Mouse (Mus musculus) heart, embryonic 14.5 days (tissue): Measurements from ENCODE around the gene Vash2. TPM values are rescaled to one million over a fixed set of nuclear protein-coding genes. Genes with fewer than 3 reads are reported as not detected.

Experiments used
- ATAC-seq: fragments of 200-750 bp; cut with Nextera tagmentation; 2 replicates; pipeline ENCODE4 v1.8.0; 2017; ENCODE audit warnings: low read depth, moderate TSS enrichment; ENCODE audit not compliant: insufficient number of reproducible peaks, insufficient read depth, low FRiP score
- H3K27ac ChIP-seq, 2 experiments: fragments of 200-500 bp in 1 of 2; fragments of 300-500 bp in 1 of 2; sonication (generic) in 1 of 2; replicated peaks in 1 of 2; 2 replicates each; pipeline ENCODE4 v1.5.1; 2012 to 2014; ENCODE audit warnings: low read depth in 2 of 2, low read length in 2 of 2, control low read depth in 1 of 2, mild to moderate bottlenecking in 1 of 2, mixed read lengths in 1 of 2; ENCODE audit not compliant: control insufficient read depth in 1 of 2, insufficient read depth in 1 of 2
- H3K27me3 ChIP-seq: fragments of 300-500 bp; sonication (generic); 2 replicates; pipeline ENCODE4 v1.6.1; 2014; ENCODE audit warnings: mild to moderate bottlenecking, low read length, control low read depth; ENCODE audit not compliant: control insufficient read depth, insufficient read depth
- H3K36me3 ChIP-seq: fragments of 300-500 bp; sonication (generic); 2 replicates; pipeline ENCODE4 v1.6.1; 2014; ENCODE audit warnings: mild to moderate bottlenecking, control low read depth, low read length, mixed read lengths; ENCODE audit not compliant: control insufficient read depth, insufficient read depth
- H3K4me1 ChIP-seq, 2 experiments: fragments of 200-500 bp in 1 of 2; fragments of 300-500 bp in 1 of 2; sonication (generic) in 1 of 2; 2 replicates each; pipeline ENCODE4 v1.6.1; 2012 to 2014; ENCODE audit warnings: low read length in 2 of 2, control low read depth in 1 of 2, mixed read lengths in 1 of 2; ENCODE audit not compliant: control insufficient read depth in 2 of 2, insufficient read depth in 2 of 2
- H3K4me2 ChIP-seq: fragments of 300-500 bp; sonication (generic); 2 replicates; pipeline ENCODE4 v1.6.1; 2014; ENCODE audit warnings: mild to moderate bottlenecking, low read length
- H3K4me3 ChIP-seq, 2 experiments: fragments of 200-500 bp in 1 of 2; fragments of 300-500 bp in 1 of 2; sonication (generic) in 1 of 2; 2 replicates each; pipeline ENCODE4 v1.5.1; 2012 to 2014; ENCODE audit warnings: low read length in 2 of 2, mild to moderate bottlenecking in 2 of 2, control low read depth in 1 of 2, low read depth in 1 of 2, moderate library complexity in 1 of 2; ENCODE audit not compliant: control insufficient read depth in 1 of 2, insufficient read depth in 1 of 2
- H3K9ac ChIP-seq: fragments of 300-500 bp; sonication (generic); 2 replicates; pipeline ENCODE4 v1.6.1; 2014; ENCODE audit warnings: mild to moderate bottlenecking, low read length
- H3K9me3 ChIP-seq: fragments of 300-500 bp; sonication (generic); 2 replicates; pipeline ENCODE4 v1.6.1; 2016; ENCODE audit warnings: low read length, control low read depth; ENCODE audit not compliant: control insufficient read depth
- WGBS: fragments of 180-500 bp; shearing (Covaris S2); extraction: QIAGEN DNeasy Blood & Tissue Kit; methylation state at CpG from one replicate; pipeline ENCODE4 v1.1.7; 2014; 5-methylcytosine and 5-hydroxymethylcytosine counted together
- polyA plus RNA-seq: library from polyadenylated mRNA; unstranded; fragments of >200 nt; fragmentation: Nextera tagmentation; extraction: Ambion mirVana; gene quantifications from 2 replicates; pipeline ENCODE4 v1.2.1, GENCODE M21; 2014

Gene Vash2
- polyA plus RNA-seq, 1 experiment from 2014 or later = 63.4 TPM

DNA sequence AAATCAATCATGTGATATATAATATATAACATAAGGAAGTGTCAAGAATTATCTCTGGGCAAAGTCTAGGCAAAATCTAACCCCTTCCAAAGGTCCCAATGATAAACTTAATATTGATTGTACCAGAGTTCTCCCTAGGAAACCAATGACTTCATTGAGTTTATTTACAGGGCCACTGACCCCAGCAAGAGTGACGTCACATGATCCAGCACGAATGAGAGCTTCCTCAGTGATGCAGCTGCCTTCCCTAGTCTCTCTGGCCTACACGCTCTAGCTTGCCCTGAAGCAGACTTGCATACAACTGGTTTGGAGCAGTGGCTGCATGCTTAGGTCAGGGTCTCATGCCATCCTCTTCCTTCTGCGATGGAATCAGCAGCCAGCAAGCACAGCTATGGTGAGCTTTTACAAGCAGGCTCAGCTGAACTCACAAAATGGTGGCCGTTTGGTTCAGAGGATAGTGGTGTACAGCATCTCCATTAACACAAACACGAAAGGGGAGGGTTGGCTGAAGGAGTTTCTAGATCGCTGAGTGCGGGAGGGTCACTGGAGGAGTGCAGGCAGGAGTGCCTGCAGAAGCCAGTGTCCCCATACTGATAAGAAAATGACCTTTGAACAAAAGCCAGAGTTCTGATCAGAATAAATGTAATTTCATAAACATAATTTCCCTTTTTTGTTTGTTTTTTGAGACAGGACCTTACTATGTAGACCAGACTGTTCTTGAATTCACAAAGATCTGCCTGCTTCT lies 59.2 kb downstream of the Vash2 start:
- no peak for ATAC-seq
- no peaks in the 10 kb centered on the region for H3K36me3 ChIP-seq
- no peak overlapping the region for H3K4me3 ChIP-seq
- peaks cover 2% of the 10 kb centered on the region in 2 experiments; a peak in 1 of 4 replicates for H3K4me1 ChIP-seq
- H3K27ac ChIP-seq = no peak overlapping the region
- 69% methylated on average over 8 of the region's 8 CpGs for WGBS
- no peaks in the 10 kb centered on the region for H3K27me3 ChIP-seq
- no peak overlapping the region for H3K4me2 ChIP-seq
- no peaks in the 10 kb centered on the region for H3K9me3 ChIP-seq
- H3K9ac ChIP-seq = no peak overlapping the region

DNA sequence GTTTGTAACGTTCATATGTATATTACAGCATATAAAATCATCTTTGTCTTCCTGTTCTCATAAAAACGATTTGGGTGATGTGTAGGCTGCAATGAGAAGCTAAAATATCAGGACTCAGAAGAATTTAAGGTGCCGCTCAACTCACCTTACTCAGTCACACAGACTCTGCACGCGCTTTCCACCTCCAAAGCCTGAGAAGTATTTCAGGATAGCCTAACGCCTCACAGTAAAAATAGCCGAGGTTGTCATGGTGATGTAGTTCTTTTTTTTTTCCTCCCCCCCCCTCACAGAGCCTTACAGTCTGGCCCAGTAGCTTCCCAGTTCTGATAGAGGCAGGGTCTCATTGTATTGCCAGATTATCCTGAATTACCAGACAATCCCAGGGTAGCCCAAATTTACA lies 60.2 kb downstream of the Vash2 start:
- Histone ChIP-seq H3K27me3 (no peaks in the 10 kb centered on the region), H3K9ac (no peak overlapping the region), H3K9me3 (no peaks in the 10 kb centered on the region), H3K36me3 (no peaks in the 10 kb centered on the region), H3K27ac (no peak overlapping the region), H3K4me1 (peaks cover 2% of the 10 kb centered on the region in 2 experiments; a peak in 1 of 4 replicates), H3K4me3 (no peak overlapping the region), H3K4me2 (no peak overlapping the region)
- ATAC-seq = no peak
- WGBS = 42% methylated on average over 7 of the region's 7 CpGs

DNA sequence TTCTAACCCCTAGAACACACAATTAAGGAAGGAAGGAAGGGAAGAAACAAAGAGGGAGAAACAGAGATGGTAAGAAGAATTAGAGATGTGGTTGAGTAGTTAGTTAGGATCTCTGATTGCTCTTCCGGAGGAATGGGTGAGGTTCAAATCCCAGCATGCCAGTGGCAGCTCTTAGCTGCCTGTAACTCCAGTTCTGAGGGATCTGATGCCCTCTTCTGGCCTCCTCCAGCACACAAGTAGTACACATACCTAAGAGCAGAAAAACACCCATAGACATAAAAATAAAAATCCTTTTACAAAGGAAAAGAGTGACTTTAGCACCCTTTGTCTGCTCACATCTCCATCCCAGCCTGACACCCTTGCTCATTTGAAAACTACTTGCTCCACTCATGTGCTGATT lies 66.5 kb downstream of the Vash2 start:
- Histone ChIP-seq H3K4me1 (peaks cover 3 to 11% of the 10 kb centered on the region in 2 experiments; a peak in 3 of 4 replicates), H3K4me2 (no peak overlapping the region), H3K36me3 (no peaks in the 10 kb centered on the region), H3K27me3 (no peaks in the 10 kb centered on the region), H3K9me3 (no peaks in the 10 kb centered on the region), H3K27ac (no peak overlapping the region), H3K9ac (no peak overlapping the region), H3K4me3 (no peak overlapping the region)
- no peak for ATAC-seq
- WGBS = 36% methylated on average over 1 of the region's 1 CpGs

DNA sequence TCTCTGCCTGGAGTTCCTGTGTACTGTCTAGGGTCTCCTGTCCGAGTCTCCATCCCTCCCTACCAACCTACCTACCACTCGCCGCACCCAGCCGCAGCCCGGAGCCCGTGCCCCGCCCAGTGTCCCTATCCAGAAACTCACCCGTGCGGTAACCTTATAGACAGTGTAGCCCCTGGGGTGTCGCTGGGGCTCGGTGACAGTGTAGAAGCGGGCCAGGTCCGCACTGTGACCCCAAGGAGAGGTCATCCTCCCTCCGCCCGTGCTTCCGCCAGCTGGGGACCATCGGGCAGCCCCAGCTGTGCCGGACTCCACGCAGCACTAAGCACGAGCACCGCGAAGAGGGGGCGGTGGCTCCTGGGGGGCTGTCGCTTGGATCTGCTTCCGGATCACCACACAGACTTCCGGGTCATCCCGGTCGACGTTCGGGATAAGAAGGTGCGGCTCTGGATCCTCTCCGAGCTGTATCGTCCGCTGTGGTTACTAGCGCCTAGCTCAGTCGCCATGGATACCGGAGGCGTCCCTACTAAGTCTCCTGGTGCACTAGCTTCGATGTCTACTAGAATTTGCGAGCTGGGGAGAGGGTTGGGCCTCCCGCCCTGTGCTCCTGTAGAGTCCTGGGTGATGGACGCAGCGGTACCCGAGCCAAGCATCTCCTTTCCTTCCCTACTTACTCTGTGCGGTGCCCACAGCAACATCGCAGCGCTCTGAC lies 67.5 kb downstream of the Vash2 start, which contains the start of gene Rps6kc1:
Gene Rps6kc1 (minus strand): TSS at position 356 of the 709 bp plus-strand sequence.
- Histone ChIP-seq H3K4me3 (peak within 1 kb of the TSS; percentile 60 to 94), H3K4me1 (peaks cover 3 to 11% of the 10 kb centered on the region in 2 experiments; a peak in 3 of 4 replicates), H3K27ac (peak within 1 kb of the TSS in 1 of 2 experiments; percentile 33; a peak in 2 of 4 replicates), H3K9ac (peak within 1 kb of the TSS; percentile 87), H3K4me2 (peak within 1 kb of the TSS; percentile 93), H3K27me3 (no peaks in the 10 kb centered on the region), H3K36me3 (no peaks in the 10 kb centered on the region), H3K9me3 (no peaks in the 10 kb centered on the region)
- ATAC-seq = peak; percentile 85
- WGBS = under 1% methylated on average over 47 of the region's 47 CpGs

DNA sequence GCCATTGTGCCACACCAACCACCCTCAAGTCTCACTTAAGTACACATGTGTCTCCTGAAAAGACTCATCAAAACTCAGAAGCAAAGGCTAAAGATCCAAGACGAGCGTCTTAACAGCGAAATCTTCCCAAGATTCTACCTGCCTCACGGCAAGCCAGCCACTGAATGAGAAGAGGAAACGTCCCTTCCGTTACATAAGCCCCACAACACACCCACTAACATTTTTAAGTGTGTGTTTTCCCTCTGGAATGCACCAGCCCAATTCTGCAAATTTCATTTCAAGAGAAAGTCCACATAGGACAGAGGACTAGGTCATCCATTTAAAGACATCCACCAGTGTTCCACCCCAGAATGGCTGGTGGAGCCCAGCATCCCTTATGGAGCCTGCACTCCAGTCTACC lies 68.3 kb downstream of the Vash2 start:
- H3K4me3 ChIP-seq = peak overlapping the region; percentile 60 to 94
- peak overlapping the region; percentile 93 for H3K4me2 ChIP-seq
- 0 out of 2 replicates have a peak, but pooled peaks have one; percentile 2 for ATAC-seq
- H3K27me3 ChIP-seq = no peaks in the 10 kb centered on the region
- H3K9me3 ChIP-seq = no peaks in the 10 kb centered on the region
- H3K27ac ChIP-seq = no peak overlapping the region
- 69% methylated on average over 6 of the region's 6 CpGs for WGBS
- peaks cover 3 to 11% of the 10 kb centered on the region in 2 experiments; a peak in 3 of 4 replicates for H3K4me1 ChIP-seq
- H3K36me3 ChIP-seq = no peaks in the 10 kb centered on the region
- peak overlapping the region; percentile 87 for H3K9ac ChIP-seq

DNA sequence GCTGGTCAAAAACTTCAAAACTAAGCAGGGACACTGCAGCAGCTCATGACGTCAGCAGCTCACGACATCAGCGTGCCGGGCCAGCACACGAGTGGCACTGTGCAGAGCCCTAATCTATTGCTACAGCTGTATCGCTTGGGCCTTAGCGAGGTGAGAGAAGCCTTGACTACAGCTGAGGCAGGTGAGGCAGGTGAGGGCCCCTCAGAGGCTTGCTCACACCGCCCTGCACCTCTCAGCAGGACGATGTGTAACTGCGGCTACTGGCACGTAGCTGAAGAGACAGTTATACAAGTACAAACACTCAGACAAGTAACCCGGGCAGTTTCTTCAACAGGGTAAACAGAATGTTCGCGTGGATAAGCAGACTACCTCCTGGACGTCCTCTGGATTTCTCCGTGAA lies 74.4 kb downstream of the Vash2 start:
- no peak for ATAC-seq
- Histone ChIP-seq H3K4me1 (no peaks in the 10 kb centered on the region), H3K9me3 (no peaks in the 10 kb centered on the region), H3K4me2 (no peak overlapping the region), H3K36me3 (peaks cover 17% of the 10 kb centered on the region), H3K9ac (no peak overlapping the region), H3K27me3 (no peaks in the 10 kb centered on the region), H3K4me3 (no peak overlapping the region), H3K27ac (no peak overlapping the region)
- 90% methylated on average over 16 of the region's 16 CpGs for WGBS

DNA sequence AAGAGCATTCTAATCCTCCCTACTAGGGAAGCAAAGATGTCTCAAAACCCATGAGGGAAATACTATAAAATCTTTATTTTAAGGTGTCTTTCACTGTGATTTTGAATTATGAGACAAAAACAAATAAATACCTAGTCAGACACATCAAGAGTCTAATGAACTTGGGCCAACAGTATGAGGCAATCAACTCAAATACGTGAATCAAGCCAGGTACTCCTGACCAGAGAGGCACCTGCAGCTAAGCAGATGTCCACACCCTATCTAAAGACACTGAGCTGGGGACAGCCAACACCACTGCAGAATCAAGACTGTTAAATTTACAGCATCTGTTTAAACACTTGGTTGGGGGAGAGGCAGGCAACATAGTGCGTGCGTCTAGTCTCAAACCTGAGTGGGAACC lies 75.0 kb downstream of the Vash2 start:
- no peak for ATAC-seq
- no peak overlapping the region for H3K4me3 ChIP-seq

More for the DNA sequence above, 75.0 kb downstream of the Vash2 start:
- WGBS = 92% methylated on average over 3 of the region's 3 CpGs
- Histone ChIP-seq H3K4me1 (no peaks in the 10 kb centered on the region), H3K9ac (no peak overlapping the region), H3K27me3 (no peaks in the 10 kb centered on the region), H3K27ac (no peak overlapping the region), H3K9me3 (no peaks in the 10 kb centered on the region), H3K36me3 (peaks cover 17% of the 10 kb centered on the region), H3K4me2 (no peak overlapping the region)
